Mouse (Mus musculus) 3134 (cell line): Measurements from ENCODE around the gene Alk.

Experiments used
- DNase-seq: peaks from one replicate; pipeline ENCODE4 v3.0.0-alpha.2; 2011; ENCODE audit warnings: low spot score; ENCODE audit not compliant: insufficient read length; ENCODE audit errors: extremely low read depth

Alk gene

DNA sequence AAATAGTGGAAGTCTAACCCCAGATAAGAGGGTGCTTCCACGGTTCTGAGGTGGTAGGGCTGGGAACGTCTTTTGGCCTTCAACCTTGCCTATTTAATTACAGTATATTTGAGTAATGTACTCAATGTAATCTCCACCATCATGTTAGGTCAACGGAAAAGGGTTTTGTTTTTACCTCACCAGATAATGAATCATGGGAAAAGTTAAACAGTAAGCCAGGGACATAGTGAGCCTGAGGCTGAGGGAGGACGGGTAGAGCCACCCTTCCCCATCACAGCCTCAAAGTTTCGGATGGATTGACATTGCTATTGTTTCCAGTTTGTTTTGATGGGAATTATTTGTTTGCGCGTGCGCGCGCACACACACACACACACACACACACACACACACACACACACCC lies 668.6 kb downstream of the Alk start:
- DNase-seq: no peak

DNA sequence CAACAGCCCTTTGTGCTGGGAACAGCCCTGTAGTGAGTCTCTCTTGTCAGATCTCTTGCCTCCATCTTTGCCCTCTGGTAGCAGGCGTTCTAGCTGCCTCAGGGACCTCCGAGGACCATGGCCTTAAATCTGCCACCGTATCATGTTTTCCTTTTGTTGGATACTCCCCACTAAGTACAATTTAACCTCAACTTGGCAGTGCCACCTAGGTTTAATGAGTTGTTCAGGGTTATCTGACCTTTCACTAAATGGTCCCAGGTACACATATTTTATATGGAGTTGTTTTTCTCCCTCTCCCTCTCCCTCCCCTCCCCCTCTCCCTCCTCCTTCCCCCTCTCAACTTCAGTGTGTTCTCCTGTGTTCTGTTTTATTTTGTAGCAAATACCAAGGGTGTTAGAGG lies 669.1 kb downstream of the Alk start:
- DNase-seq: no peak

DNA sequence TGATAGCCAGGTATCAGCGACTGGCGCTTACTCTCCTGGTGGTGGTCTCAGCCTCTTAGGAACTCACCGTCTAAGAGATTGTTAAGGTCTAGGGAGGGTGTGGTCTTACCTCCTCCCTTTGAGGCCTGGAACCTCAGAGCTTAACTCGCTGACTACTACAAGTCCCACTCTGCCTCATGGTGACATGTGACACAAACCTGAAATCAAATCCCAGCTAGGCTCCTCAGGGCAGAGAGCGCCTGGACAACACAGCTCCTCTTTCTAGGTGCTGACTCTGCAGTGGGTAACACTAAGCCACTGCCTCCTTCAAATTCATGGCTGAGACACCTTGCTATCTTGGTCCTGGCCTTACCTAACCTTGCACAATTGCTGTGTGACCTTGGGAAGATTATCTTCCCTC lies 689.5 kb downstream of the Alk start:
- DNase-seq: no peak

DNA sequence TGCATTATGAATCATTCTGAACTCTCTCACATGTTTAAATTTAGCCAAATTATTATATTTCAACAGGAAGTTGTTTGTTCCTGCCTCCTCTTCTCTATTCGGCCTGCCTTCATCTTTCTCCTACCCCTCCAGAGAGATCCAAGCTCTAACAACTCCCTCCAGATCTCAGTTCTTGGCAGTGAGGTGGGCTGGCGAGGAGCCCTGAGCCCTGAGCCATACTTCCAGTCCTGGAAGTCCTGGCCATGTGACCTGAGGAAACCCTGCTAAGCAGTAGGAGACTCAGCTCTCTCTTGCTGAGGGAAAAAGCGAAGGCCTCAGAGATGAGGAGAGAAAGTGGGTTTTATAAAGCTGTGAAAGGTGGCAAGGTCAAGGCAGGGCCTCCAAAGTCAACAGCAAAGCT lies 689.9 kb downstream of the Alk start:
- no peak for DNase-seq

DNA sequence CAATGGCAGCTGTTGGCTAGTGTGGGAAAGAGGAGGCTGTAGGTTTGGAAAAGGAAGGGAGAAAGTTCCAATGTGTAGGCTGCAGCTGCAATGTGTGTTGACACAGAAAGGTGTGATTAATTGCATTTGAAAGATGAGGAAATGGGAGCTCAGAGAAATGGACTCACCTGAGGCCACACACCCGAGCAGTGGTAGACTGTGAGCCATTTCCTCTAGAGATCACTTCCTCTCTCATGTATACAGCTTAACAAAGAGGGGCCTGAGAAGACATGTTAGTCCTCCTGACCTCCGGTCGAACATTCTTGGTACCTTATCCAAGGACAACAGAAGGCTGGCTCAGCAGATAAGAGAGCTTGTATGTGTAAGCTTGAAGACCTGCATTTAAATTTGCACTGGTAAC lies 691.2 kb downstream of the Alk start:
- no peak for DNase-seq

DNA sequence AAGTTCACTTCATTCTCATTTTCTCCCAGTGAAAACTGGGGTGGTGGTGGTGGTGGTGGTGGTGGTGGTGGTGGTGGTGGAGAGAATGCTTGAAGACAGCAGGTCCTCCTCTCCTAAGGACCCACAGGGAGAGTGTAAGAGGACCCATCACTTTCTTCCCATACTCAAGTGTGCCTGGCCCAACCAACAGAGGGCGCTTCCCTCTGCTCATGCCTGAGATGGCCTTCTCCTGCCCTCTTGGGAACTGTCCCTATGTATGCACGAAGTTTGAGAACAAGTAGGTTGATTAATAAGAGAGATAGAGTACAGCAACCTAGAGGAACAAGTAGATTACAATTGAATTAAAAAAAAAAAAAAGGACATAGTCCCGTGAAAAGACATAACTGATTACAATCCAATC lies 695.3 kb downstream of the Alk start:
- DNase-seq: no peak

DNA sequence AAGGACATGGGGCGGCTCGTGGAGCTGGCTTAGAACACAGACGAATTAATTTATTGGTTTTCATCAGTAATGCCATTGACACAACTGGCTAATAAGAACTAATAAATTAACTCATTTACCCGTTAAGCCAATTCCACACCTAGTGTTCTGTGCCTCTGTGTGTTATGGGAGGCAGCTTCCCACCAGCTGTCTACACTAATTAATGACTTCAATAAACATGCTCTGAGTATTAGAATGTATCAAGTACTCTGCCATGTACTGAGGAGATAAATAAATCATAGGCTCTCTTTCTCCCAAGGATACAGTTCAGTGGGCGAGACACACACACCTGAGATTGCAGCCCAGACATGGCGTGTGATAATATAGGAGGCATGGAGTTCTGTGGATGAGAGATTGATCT lies 723.1 kb downstream of the Alk start:
- no peak for DNase-seq

DNA sequence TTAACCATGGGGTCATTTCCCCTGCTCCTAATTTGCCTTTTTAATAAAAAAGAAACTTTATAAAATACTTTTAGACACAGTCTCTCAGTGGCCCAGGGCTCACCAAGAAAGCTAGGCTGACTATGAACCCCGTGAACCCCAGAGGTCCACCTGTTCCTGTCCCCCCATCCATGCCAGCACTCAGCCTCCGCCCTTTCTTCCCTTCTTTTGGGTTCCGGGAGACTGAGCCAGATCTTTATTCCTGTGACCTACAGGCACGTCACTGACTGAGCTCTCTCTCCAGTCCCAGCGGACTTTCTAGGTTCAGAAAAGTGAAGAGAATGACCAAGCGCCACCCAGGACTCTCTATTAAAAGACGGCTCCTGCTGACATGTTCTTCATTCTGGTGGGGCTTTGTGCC lies 728.9 kb downstream of the Alk start:
- DNase-seq: no peak

DNA sequence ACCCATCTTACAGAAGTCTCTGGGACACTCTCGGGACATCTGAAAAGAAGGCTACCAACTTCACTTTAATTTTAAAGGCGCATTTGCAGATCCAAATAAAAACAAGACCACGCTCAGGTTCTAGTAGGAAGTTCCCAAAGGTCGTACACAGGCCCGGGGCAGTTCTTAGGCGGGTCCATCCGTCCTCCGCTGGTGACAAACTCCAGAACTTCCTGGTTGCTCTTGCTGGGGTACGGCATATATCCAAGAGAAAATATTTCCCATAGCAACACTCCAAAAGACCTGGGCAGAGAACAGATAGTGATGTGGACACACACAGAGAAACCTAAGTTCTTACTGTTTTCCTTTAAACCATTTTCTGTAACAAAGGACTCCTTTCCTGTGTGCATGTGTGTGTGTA lies 729.6 kb downstream of the Alk start:
- no peak for DNase-seq

DNA sequence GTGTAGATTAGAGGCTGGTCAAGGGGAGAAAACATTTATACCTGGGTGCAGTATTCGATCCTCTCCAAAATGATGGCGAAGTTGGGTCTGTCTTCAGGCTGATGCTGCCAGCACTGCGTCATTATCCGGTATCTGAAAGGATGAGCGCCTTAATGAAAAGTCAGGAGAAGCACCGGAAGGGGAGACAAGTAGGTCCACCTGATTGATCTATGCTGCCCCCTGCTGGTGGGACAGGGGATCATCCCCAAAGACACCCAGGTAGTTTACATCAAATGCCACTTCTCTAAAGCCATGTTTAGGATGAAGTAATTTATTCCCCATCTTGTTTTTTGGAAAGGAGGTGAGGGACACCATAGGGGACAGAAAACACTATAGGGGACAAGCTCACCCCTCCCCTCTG lies 730.4 kb downstream of the Alk start:
- peak; percentile 22 for DNase-seq

DNA sequence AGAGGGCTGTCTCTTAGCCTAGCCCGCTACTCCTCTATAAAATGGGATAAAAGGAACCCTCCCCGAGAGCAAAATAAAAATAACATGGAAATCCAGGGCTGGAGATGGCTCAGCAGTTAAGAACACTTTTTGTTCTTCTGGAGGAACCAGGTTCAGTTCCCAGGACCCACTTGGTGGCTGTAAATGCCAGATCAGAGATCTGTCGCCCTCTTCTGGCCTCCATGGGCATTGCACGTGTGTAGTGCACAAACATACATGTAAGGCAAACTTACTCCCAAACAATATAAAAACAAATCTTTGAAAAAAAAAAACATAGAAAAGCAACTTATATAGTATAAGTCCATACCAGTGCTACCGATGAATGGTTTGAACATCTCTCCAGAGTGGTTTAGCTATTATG lies 731.5 kb downstream of the Alk start:
- no peak for DNase-seq

DNA sequence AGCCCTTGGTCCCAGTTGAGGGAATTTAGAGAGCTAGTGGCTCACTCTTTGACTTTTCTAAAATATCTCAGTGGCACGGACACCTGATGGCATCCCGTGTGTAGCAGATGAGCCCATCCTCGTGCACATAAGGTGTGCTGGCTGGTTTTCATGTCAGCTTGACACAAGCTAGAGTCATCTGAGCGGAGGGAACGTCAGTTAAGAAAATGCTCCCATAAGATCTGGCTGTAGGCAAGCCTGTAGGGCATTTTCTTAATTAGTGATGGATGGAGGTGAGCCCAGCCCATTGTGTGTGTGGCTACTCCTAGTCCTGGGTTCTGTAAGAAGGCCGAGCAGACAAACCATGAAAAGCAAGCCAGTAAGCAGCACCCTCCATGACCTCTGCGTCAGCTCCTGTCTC lies 732.4 kb downstream of the Alk start:
- no peak for DNase-seq

DNA sequence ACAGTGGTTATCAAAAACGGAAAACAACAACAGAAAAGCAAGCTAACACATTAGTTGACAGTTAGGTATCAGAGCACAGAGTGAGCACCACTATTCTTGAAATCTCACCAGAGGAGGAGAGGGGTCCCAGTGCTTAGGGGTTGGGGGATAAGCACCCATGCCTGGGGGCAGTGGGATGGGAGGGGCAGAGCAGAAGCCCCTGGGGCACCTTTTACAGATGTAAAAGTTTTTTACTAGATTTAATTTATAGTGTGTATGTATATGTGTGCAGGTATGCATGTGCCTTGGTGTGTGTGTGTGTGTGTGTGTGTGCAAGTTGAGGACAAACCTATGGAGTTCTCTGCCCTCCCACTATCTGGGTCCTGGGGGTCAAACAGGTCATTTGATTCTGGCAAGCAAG lies 733.8 kb downstream of the Alk start:
- no peak for DNase-seq

DNA sequence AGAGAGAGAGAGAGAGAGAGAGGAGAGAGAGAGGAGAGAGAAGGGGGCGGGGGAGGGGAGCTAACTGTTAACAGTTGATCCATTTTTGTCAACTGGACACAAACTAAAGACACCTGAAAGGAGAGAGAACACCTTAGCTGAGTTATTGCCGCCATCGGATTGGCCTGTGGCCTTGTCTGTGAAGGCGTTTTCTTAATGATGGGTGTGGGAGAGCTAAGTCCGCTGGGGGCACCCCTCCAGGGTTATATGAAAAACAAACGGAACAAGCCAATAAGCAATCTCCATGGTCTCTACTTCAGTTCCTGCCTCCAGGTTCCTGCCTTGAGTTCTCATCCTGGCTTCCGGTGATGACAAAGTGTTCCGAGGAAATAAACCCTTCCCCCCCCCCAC lies 734.2 kb downstream of the Alk start:
- DNase-seq: no peak

DNA sequence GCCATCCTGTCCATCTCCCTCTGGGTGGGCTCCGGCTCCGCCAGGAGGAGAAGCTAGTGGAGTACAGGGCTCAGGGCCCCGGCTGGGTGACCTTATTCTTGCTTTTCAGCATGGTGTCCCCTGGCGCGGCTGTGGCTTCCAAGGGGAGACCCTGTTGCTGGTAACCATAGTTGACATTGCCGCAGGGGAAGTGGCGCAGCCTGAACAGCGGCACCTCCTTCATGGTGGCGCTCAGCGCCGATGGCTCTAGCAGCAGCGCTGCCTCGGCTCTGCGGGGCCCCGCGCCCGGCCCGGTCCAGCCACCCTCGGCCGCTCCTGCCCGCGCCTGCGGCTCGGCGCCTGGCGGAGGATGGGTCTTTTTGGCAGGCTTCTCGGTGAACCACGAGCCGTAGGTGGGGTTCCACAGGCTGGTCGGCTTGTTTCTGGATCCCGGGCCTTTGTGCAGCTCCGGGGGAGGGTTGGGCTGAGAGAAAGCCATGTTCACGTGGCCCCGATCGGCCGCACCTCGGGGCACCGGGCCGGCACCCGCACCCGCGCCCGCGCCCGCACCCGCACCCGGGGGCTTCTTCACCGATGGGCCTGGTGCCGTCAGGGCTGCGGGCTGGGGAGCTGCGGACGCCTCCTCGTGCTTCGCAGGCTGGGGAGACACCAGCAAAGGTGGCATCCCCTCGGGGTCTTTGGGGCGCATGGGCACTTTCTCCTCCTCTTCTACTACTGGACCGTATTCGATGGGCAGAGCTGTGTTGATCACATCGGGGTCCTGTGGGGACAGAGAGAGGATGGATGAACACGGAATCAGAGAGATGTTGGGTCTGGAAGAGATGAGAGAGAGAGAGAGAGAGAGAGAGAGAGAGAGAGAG lies 734.8 kb downstream of the Alk start:
- no peak for DNase-seq

DNA sequence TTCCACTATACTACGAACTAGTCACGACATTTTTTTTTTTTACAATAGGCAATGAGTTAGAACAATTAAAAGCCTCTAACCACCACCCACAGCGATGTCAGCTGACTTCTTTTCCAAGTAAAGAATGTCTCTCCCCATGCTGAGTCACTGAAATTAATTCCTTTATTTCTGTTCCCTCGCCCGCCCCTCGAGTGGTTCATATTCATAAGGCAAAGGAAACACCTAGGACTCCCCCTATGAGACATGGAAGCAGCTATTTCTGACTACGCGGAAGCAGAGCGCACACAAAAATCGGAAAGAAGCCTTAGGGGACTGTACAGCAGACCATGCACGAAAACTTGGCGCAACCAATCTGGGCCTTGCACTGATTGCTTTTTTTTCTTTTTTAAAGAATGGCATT lies 735.6 kb downstream of the Alk start:
- DNase-seq: no peak

DNA sequence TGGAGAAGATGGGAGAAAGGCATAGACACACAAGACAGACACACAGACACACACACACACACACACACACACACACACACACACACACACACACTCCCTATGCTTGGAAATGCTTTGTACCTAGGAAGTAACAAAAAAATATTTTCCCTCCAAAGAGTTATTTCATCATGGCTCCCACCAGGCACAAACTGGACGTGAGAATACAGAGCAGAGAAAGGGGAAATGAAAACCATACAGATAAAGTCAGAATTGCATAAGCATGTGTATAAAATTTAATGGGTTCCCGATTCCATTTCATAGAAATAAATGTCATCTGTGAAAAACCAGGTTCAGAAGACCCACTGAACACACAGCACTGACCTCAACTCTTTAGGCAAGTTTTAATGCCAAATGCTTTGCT lies 736.5 kb downstream of the Alk start:
- no peak for DNase-seq

DNA sequence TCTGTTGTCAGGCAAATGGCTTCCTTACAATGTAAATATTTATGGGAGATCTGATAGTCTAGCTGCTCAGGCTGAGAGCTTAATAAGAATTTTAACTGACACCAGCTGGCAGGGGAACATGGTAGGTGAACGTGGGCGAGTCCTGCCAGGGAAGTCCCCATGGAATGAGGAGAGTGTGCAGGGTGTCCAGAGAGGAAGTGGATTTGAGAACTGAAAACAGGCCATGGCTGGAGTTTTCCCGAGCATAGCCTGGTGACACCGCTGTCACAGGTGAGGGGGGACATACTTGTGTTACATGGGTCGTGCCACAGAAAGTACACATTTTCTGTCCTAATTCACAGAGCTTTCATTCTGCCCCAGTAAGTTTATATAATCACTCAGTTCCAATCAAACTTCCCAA lies 739.0 kb downstream of the Alk start:
- DNase-seq: no peak

DNA sequence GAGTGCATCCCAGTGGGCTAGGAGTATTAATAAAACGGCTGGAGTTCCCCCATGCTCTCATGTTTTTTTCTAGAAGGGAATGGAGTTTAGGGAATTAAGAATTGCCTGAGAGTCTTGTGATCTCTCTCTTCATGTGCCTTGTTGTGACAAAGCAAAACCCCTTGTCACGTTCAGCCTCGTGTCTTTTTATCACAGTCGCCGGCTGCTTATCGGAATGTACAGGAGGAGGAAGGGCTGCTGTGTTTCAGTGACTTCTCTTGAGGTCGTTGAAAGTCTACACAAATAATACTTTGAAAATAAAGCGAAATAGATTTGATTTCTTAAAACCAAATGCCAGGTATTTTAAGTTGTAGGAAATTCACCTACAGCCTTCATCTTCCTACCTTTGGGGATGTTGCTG lies 740.4 kb downstream of the Alk start:
- no peak for DNase-seq

DNA sequence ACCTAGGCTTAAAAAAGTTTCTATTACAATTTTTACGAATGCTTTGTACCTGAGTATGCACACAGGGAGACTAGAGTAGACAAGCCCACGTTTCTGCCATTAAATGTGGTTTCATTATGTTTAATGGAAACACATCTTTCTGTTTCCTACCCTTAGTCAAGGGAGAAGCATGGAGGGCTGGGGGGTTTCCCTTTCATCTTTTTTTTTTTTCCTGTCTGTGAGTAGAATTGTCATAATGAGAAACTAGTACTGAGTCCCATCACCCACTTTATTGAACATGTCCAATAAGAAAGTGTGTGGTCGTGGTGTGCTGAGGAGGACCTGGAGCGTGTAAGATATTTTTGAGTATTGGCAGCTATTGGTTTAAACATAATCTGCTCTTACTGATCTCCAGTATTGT lies 741.5 kb downstream of the Alk start:
- DNase-seq: no peak

DNA sequence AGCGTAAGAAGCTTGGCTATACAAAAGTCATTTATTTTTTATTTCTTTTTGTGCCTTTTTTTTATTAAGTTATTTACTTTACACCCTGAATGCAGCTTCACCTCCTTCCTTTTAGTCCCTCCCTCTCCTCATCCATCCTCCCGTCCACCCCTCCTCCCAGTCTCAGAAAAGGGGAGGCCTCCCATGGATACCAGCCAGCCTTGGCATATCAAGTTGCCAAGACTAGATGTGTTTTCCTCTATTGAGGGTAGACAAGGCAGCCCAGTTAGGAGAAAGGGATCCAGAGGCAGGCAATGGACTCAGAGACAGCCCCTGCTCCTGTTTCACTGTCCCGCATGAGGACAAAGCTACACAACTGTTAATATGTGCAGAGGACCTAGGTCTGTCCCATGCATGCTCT lies 742.2 kb downstream of the Alk start:
- no peak for DNase-seq

DNA sequence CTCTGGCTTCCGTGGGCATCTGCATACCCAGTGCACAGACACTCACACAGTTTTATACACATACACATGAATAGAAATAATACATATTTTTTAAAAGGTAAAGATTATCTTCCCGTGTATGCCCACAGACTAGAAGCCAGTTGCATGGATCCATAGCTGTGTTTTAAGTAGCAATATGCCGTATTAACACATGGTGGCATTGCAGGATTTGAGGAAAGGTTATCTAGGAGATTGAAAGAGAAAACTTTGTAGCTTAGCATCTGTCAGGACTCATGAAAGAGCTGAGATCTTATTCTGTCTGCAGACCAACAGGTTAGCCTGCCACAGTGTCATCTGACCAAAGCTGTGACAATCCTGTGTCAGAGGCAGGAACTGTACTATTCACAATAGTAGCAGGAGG lies 772.5 kb downstream of the Alk start:
- no peak for DNase-seq
